Mouse (Mus musculus) kidney, embryonic 15.5 days (tissue): Measurements from ENCODE around the gene M6pr. TPM values are rescaled to one million over a fixed set of nuclear protein-coding genes. Genes with fewer than 3 reads are reported as not detected.

Experiments
- ATAC-seq: fragments of 200-750 bp; cut with Nextera tagmentation; replicated peaks from 2 replicates; pipeline ENCODE4 v1.8.0; 2017; ENCODE audit warnings: moderate TSS enrichment; ENCODE audit not compliant: low FRiP score
- H3K27ac ChIP-seq: fragments of 300-500 bp; sonication (generic); 2 replicates; pipeline ENCODE4 v1.5.1; 2015; ENCODE audit warnings: mild to moderate bottlenecking, inconsistent platforms
- H3K27me3 ChIP-seq: fragments of 300-500 bp; sonication (generic); 2 replicates; pipeline ENCODE4 v1.6.1; 2015; ENCODE audit warnings: inconsistent platforms
- H3K36me3 ChIP-seq: fragments of 300-500 bp; sonication (generic); 2 replicates; pipeline ENCODE4 v1.6.1; 2015; ENCODE audit warnings: inconsistent platforms
- H3K4me1 ChIP-seq: fragments of 300-500 bp; sonication (generic); 2 replicates; pipeline ENCODE4 v1.6.1; 2015; ENCODE audit warnings: inconsistent platforms
- H3K4me2 ChIP-seq: fragments of 300-500 bp; sonication (generic); 2 replicates; pipeline ENCODE4 v1.6.1; 2015; ENCODE audit warnings: moderate library complexity, mild to moderate bottlenecking, inconsistent platforms
- H3K4me3 ChIP-seq: fragments of 300-500 bp; sonication (generic); replicated peaks from 2 replicates; pipeline ENCODE4 v1.5.1; 2015; ENCODE audit warnings: mild to moderate bottlenecking, inconsistent platforms
- H3K9ac ChIP-seq: fragments of 300-500 bp; sonication (generic); 2 replicates; pipeline ENCODE4 v1.6.1; 2015; ENCODE audit warnings: mild to moderate bottlenecking, inconsistent platforms
- H3K9me3 ChIP-seq: fragments of 300-500 bp; sonication (generic); replicated peaks from 2 replicates; pipeline ENCODE4 v1.6.1; 2016; ENCODE audit warnings: inconsistent platforms
- WGBS: fragments of 180-500 bp; shearing (Covaris S2); methylation state at CpG from one replicate; pipeline ENCODE4 v1.1.7; 2015; ENCODE audit warnings: mixed read lengths; 5-methylcytosine and 5-hydroxymethylcytosine counted together
- polyA plus RNA-seq: library from polyadenylated mRNA; unstranded; fragments of >200 nt; fragmentation: Nextera tagmentation; extraction: Ambion mirVana; gene quantifications from 2 replicates; pipeline ENCODE4 v1.2.1, GENCODE M21; 2015

M6pr gene
- polyA plus RNA-seq, 1 experiment from 2014 or later = 113 TPM

DNA sequence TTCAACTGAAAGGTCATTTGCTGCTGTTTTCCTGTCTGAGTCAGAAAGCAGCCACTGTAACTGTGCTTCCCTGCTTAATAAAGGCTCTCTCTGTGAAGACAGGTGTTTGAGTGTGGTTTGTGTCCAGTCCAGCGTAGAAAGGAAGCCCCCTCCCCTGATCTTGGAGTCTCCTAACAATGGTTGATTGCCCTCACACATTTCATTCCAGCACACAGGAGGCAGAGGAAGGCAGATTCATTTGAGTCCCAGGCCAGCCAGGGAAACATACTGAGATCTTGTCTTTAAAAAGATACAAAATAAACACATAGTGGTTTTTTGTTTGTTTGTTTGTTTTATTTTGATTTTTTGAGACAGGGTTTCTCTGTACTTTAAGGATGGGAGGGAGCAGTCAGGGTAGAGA lies 6.4 kb upstream of the M6pr start:
- ATAC-seq = no peak
- Histone ChIP-seq H3K4me2 (no peak overlapping the region), H3K4me1 (peaks cover 6% of the 10 kb centered on the region; the same call in 1 of the 2 replicates), H3K27ac (no peak overlapping the region), H3K4me3 (no peak overlapping the region), H3K36me3 (no peaks in the 10 kb centered on the region), H3K27me3 (no peaks in the 10 kb centered on the region), H3K9ac (no peak overlapping the region), H3K9me3 (no peaks in the 10 kb centered on the region)
- WGBS = 33% methylated on average over 1 of the region's 1 CpGs

DNA sequence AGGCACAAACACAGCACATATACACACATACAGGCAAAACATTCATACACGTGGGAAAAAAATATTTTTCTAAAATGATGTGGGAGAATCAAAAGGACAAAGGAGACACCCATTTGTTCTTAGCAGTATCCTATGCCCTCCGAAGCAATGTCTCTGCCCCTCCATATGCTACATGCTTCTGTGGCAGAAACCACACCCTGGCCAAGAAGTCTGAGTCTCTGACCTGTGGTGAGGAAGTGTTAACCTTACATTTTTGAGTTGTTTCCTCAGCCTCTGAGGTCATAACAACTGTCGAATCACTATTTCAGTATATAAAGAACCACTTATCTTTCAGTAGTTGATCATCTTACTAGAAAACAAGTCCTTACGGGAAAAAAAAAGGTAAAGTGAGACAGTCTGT lies 5.9 kb upstream of the M6pr start:
- no peak overlapping the region for H3K4me3 ChIP-seq
- H3K4me2 ChIP-seq = no peak overlapping the region
- H3K27ac ChIP-seq = no peak overlapping the region
- no peaks in the 10 kb centered on the region for H3K36me3 ChIP-seq
- H3K4me1 ChIP-seq = peaks cover 5% of the 10 kb centered on the region; the same call in 1 of the 2 replicates
- H3K9me3 ChIP-seq = no peaks in the 10 kb centered on the region
- H3K9ac ChIP-seq = no peak overlapping the region
- WGBS = 80% methylated on average over 4 of the region's 4 CpGs
- H3K27me3 ChIP-seq = no peaks in the 10 kb centered on the region
- no peak for ATAC-seq

DNA sequence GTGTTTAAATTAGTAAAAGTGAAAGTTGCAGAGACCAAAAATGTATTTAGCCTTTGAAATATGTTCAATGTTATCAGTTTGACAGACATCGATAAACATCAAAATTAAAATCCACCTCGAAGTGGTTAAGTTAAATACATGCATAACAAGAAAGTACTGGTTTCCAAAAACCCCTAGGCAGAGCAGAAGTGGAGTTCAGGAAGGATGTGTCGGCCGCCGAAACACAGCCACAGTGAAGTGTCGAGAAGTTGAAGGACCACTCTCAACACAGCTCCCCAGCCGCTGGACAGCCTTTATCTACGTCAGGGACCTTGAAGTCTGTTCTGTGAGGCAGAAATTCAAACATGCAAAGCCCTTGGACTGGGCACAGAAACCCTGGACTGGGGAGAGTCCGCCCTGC lies 5.0 kb upstream of the M6pr start:
- Histone ChIP-seq H3K4me1 (no peaks in the 10 kb centered on the region), H3K27ac (no peak overlapping the region), H3K4me2 (no peak overlapping the region), H3K9me3 (no peaks in the 10 kb centered on the region), H3K4me3 (no peak overlapping the region), H3K27me3 (no peaks in the 10 kb centered on the region), H3K36me3 (no peaks in the 10 kb centered on the region), H3K9ac (no peak overlapping the region)
- no peak for ATAC-seq
- 75% methylated on average over 9 of the region's 9 CpGs for WGBS

DNA sequence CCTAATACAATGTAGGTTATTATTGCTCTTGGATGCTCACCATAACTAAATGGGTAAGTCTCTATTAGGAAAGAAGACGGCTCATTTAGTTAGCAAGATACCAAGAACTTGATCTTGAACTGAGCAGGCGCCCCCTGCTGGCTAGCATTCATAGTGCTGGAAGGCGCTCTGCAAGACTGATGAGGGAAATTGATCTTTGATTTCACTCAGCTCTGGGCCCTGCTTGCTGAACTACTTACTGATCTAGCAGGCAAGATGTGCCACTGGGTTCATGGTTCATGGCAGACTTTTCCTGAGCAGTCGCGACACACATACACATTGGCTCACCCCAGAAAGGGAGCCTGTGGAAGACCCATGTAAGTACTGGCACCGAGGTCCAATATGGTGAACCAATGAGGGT lies 4.2 kb upstream of the M6pr start:
- no peak for ATAC-seq
- 33% methylated on average over 6 of the region's 6 CpGs for WGBS
- no peaks in the 10 kb centered on the region for H3K4me1 ChIP-seq
- no peaks in the 10 kb centered on the region for H3K36me3 ChIP-seq
- H3K27me3 ChIP-seq = no peaks in the 10 kb centered on the region
- no peaks in the 10 kb centered on the region for H3K9me3 ChIP-seq
- no peak overlapping the region for H3K4me3 ChIP-seq
- H3K4me2 ChIP-seq = no peak overlapping the region
- no peak overlapping the region for H3K27ac ChIP-seq
- H3K9ac ChIP-seq = no peak overlapping the region

DNA sequence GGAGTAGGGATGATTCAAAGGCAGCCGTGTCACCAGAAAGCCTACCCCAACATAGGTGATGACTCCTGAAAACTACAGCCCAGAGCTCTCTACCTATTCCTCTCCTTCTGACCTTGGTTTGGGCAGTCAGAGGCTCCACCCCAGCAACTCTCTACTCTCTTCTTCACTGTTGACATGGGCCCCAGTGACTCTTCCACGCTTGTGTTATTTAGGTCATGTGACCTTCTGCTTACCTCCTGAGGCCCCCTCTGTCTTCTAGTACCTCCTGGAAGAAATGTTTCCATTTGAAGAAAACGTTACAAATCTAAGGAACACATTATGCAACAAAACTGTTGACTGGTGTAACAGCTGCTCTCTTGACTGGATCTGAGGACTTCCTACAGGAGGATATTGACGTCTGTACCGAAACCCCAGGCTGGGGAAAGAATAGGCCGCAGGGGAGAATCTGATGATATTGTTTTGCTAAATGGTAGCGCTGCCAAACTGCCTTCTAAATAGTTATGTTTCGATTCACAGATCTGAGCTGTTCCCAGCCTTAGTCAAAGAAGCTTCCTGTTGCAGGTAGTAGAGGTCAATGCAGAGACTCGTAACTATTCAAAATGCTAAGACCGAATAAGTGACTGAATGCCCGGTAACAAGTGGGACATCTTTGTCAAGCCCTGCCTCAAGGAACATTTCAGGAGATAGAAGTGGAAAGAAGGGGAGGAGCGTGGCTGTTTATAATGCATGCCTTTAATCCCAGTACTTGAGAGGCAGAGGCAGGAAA lies 3.5 kb upstream of the M6pr start:
- H3K4me3 ChIP-seq = no peak overlapping the region
- H3K27ac ChIP-seq = no peak overlapping the region
- H3K27me3 ChIP-seq = no peaks in the 10 kb centered on the region
- no peaks in the 10 kb centered on the region for H3K9me3 ChIP-seq
- WGBS = 85% methylated on average over 12 of the region's 12 CpGs
- no peak for ATAC-seq
- H3K4me1 ChIP-seq = peaks cover 6% of the 10 kb centered on the region
- no peak overlapping the region for H3K4me2 ChIP-seq
- no peak overlapping the region for H3K9ac ChIP-seq
- no peaks in the 10 kb centered on the region for H3K36me3 ChIP-seq

DNA sequence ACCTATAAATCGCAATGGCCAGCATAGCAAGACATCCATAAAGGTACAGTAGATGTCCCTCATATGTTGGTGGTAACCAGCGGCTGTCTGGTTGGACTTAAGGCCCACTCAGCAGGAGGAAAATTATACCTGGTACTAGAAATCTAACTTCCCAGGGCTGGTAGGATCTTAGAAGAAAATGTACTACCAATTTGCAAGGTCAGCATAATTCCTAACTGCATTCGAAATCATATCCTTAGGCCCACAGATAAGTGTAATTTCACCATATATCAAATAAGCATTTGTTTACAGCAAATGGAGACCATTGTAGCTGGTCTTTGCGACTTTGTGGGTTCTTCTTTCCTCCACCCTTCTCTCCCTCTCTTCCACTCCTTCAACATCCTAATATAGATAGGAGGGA lies 1.8 kb upstream of the M6pr start:
- H3K27ac ChIP-seq = no peak overlapping the region
- no peak for ATAC-seq
- 85% methylated on average over 4 of the region's 4 CpGs for WGBS

DNA sequence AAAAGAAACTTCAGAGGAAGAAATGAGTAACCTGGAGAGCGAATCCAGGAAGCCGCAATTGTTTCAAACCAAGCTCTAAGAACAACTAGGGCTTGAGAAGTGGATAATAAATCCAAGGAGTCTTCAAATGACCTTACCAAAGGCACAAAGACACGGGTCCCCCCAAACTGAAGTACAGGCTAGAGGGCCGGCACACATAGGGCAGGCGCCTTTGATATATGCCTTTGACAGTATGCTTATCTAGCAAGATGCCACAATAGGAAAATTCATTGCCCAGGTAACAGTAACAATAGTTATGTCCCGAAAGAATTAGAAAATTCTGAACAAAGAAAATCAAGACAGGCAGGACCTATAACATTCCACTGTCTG lies 400 bp upstream of the M6pr start:
- Histone ChIP-seq H3K9ac (no peak overlapping the region), H3K9me3 (no peaks in the 10 kb centered on the region), H3K27me3 (no peaks in the 10 kb centered on the region), H3K27ac (0 out of 2 replicates have a peak overlapping the region, but pooled peaks have one; percentile 32), H3K4me3 (peak overlapping the region; percentile 86), H3K4me1 (peaks cover 15% of the 10 kb centered on the region), H3K4me2 (peak overlapping the region; percentile 78), H3K36me3 (peaks cover 14% of the 10 kb centered on the region)
- ATAC-seq = no peak; the same call in 1 of the 2 replicates
- 62% methylated on average over 6 of the region's 6 CpGs for WGBS

More for the DNA sequence above, 1.8 kb upstream of the M6pr start:
- Histone ChIP-seq H3K36me3 (peaks cover 1% of the 10 kb centered on the region; the same call in 1 of the 2 replicates), H3K4me3 (no peak overlapping the region), H3K27me3 (no peaks in the 10 kb centered on the region), H3K9me3 (no peaks in the 10 kb centered on the region), H3K4me2 (no peak overlapping the region), H3K4me1 (peaks cover 15% of the 10 kb centered on the region), H3K9ac (no peak overlapping the region)

DNA sequence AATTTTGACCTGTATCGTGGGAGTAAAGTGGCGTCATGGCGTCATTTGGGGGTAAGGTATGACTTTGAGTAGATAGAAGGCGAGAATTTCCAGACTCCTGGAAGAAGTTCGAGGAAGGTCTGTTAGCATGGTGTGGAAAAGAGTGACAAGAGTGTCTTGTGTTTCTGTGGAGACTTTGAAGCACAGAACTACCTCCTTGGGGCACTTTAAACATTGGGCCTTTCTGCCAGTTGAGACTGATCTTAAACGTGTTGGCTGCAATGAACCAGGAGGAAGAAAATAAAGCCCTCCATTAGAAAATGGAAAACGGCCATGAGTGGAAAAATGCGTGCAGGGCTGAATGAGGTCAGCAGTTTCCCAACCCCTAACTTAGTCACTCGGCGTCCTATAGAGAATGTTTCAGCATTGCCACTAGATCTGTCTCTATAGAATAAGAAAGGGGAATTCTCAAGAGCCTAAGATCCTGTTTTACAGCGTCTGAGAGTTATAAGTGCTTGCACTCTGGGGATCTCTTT lies 983 bp downstream of the M6pr start:
- H3K27ac ChIP-seq = peak overlapping the region; percentile 84; the same call in 1 of the 2 replicates
- peaks cover 15% of the 10 kb centered on the region for H3K4me1 ChIP-seq
- peak overlapping the region; percentile 86 for H3K4me3 ChIP-seq
- peak overlapping the region; percentile 90 for H3K9ac ChIP-seq
- peaks cover 27% of the 10 kb centered on the region for H3K36me3 ChIP-seq
- 8% methylated on average over 11 of the region's 11 CpGs for WGBS
- H3K27me3 ChIP-seq = no peaks in the 10 kb centered on the region
- peak overlapping the region; percentile 78 for H3K4me2 ChIP-seq
- H3K9me3 ChIP-seq = no peaks in the 10 kb centered on the region
- ATAC-seq = no peak

DNA sequence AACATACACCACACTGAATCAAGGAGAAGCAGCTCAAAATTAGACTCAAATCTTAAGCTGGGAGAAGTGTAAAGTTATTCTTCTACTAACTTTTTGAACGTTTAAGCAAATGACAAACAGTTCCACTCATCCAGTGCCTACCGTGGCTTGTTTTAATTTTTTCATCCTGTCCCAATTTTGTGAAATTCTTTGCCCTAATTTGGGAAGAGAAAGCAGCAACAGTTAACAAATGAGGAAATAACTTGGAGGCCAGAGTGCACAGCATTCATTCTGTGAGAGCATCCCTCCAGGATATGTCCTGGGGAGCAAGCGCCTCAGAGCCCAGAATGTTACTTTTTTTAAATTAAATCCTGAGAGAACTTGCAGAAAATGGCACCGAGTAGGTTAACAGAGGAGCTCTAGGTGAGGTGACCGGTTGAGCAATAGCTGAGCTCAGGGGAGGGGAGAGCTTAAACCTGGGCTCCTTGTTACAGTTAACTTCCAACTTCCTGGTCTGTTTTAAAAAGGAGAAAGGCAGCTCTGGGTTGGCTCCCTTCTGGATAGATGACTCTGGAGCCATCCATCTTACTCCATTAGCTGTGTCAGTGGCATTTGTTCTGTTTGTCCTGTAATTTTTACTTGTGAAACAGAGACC lies 1.8 kb downstream of the M6pr start:
- Histone ChIP-seq H3K27ac (0 out of 2 replicates have a peak overlapping the region, but pooled peaks have one; percentile 13), H3K4me3 (peak overlapping the region; percentile 86), H3K4me2 (peak overlapping the region; percentile 78), H3K4me1 (peaks cover 15% of the 10 kb centered on the region), H3K36me3 (peaks cover 35% of the 10 kb centered on the region), H3K27me3 (no peaks in the 10 kb centered on the region), H3K9ac (peak overlapping the region; percentile 90), H3K9me3 (no peaks in the 10 kb centered on the region)
- ATAC-seq = no peak
- 67% methylated on average over 5 of the region's 5 CpGs for WGBS

DNA sequence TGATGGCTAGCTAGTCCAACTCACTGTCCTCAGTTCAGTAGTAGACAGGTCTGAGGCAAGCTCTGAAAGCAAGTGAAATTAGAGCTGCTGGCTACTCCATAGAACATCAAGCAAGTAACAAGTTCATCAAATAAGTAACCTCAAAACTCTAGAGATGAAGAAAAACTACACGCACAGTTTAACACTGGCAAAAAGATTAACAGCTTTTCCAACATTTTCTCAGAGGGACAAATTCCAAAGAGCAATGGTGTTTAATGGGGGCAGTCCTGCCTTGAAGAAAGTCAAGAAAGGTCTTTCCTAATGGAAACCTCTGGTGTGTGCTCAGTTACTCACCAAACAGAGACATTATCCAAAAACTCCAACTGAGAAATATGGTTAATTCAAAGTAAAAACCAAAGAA lies 10.2 kb downstream of the M6pr start:
- Histone ChIP-seq H3K27ac (no peak overlapping the region), H3K27me3 (no peaks in the 10 kb centered on the region), H3K4me3 (no peak overlapping the region), H3K36me3 (peaks cover 99% of the 10 kb centered on the region), H3K9me3 (no peaks in the 10 kb centered on the region), H3K4me1 (no peaks in the 10 kb centered on the region), H3K4me2 (no peak overlapping the region), H3K9ac (no peak overlapping the region)
- WGBS = 85% methylated on average over 1 of the region's 1 CpGs
- ATAC-seq = no peak

DNA sequence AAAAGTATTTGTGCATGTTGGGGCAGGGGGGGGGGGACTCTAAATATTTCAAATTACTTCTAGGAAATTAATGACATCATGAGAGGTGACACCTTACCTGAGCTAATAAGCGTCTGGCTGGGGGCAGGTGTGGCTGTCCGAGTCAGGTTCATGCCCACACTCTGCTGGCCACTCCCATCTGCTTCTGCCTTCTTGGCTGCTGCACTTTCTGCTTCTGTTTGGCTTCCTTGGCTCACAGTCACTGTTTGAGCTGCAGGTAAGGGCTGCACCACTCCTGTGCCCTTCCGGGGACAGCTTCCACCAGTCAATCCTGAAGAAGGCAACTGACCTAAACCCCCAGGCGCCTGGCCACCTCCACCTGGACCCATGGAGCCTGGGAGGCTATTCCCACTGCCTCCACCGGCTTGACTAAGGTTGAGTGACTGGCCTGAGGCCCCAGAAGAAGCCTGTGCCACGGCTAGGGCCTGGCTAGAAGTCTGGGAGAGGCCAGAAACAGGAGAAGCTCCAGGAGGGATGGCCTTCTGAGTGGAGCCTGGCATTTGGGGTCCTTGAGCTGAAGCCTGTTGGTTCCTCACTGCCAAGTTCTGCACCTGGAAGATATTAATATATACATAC lies 16.9 kb downstream of the M6pr start:
- WGBS = 91% methylated on average over 6 of the region's 6 CpGs
- Histone ChIP-seq H3K9me3 (no peaks in the 10 kb centered on the region), H3K4me2 (no peak overlapping the region), H3K9ac (no peak overlapping the region), H3K4me3 (no peak overlapping the region), H3K27ac (no peak overlapping the region), H3K36me3 (peaks cover 89% of the 10 kb centered on the region), H3K27me3 (no peaks in the 10 kb centered on the region), H3K4me1 (no peaks in the 10 kb centered on the region)
- ATAC-seq = no peak

DNA sequence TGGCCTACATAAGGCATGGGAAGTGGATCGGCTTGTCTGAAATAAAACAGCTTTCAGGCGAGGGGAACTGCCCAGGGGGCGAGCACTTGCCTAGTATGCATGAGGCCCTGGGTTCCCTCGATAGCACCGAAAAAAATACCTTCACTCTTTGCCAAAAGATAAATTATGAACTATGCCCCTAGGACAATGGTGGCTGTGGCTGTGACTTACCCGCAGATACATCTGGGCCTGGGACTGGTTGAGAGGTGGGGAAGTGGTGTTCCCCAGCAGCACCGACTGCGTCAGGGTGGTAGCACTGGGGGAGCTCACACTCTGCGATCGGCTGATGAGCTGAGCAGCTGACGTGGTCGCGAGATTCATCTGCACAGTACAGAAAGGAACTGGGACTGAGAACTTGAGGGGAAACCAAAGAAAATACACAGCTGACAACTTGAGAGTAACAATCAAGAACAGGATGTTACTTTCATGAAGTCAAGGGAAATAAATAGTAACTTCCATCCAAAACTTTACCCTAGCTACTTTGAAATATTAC lies 24.6 kb downstream of the M6pr start:
- no peak overlapping the region for H3K27ac ChIP-seq
- H3K36me3 ChIP-seq = peaks cover 83% of the 10 kb centered on the region
- WGBS = 91% methylated on average over 13 of the region's 13 CpGs
- H3K9me3 ChIP-seq = no peaks in the 10 kb centered on the region
- no peak for ATAC-seq
- no peak overlapping the region for H3K4me2 ChIP-seq
- peaks cover 4% of the 10 kb centered on the region for H3K4me1 ChIP-seq
- no peaks in the 10 kb centered on the region for H3K27me3 ChIP-seq
- no peak overlapping the region for H3K4me3 ChIP-seq
- H3K9ac ChIP-seq = no peak overlapping the region
